Mouse (Mus musculus) kidney, postnatal 0 days (tissue): ENCODE measurements at regions not wholly inside any gene's neighbourhood (a gene's known extent, or its start where the extent isn't known, plus 50 kb on each side); places are given as distances from the start of the nearest gene placed in this dataset.
A peak's percentile ranks its signal among the peaks of the same experiment; 100 is the strongest.

Experiments used
- ATAC-seq: fragments of 200-750 bp; cut with Nextera tagmentation; replicated peaks from 2 replicates; pipeline ENCODE4 v1.8.0; 2017; ENCODE audit warnings: low read depth, moderate number of reproducible peaks, moderate TSS enrichment, moderate library complexity; ENCODE audit not compliant: low FRiP score
- DNase-seq: peaks from one replicate; pipeline ENCODE4 v3.0.0-alpha.2; 2016; ENCODE audit warnings: low spot score
- H3K27ac ChIP-seq: fragments of 300-500 bp; sonication (generic); 2 replicates; pipeline ENCODE4 v1.5.1; 2014; ENCODE audit warnings: mild to moderate bottlenecking
- H3K27me3 ChIP-seq: fragments of 300-500 bp; sonication (generic); 2 replicates; pipeline ENCODE4 v1.6.1; 2014; ENCODE audit warnings: low read length, mixed read lengths; ENCODE audit not compliant: insufficient read depth
- H3K36me3 ChIP-seq: fragments of 300-500 bp; sonication (generic); 2 replicates; pipeline ENCODE4 v1.6.1; 2014; ENCODE audit warnings: low read length, mixed read lengths; ENCODE audit not compliant: insufficient read depth
- H3K4me1 ChIP-seq: fragments of 300-500 bp; sonication (generic); replicated peaks from 2 replicates; pipeline ENCODE4 v1.6.1; 2014; ENCODE audit warnings: antibody characterized with exemption, low read length, mixed read lengths; ENCODE audit not compliant: insufficient read depth
- H3K4me2 ChIP-seq: fragments of 300-500 bp; sonication (generic); 2 replicates; pipeline ENCODE4 v1.6.1; 2014; ENCODE audit warnings: mild to moderate bottlenecking, low read length, moderate library complexity, mixed read lengths
- H3K4me3 ChIP-seq: fragments of 300-500 bp; sonication (generic); replicated peaks from 2 replicates; pipeline ENCODE4 v1.5.1; 2014; ENCODE audit warnings: low read depth, low read length
- H3K9ac ChIP-seq: fragments of 300-500 bp; sonication (generic); 2 replicates; pipeline ENCODE4 v1.6.1; 2014; ENCODE audit warnings: low read depth, low read length
- H3K9me3 ChIP-seq: fragments of 300-500 bp; sonication (generic); replicated peaks from 2 replicates; pipeline ENCODE4 v1.6.1; 2016; ENCODE audit warnings: low read length, inconsistent platforms, mixed read lengths
- CTCF ChIP-seq: IDR thresholded peaks from 2 replicates; pipeline ENCODE4 v1.5.1; 2016; ENCODE audit warnings: antibody characterized with exemption, low read depth, mild to moderate bottlenecking, moderate library complexity
- WGBS: fragments of 180-500 bp; shearing (Covaris S2); extraction: QIAGEN DNeasy Blood & Tissue Kit; methylation state at CpG from one replicate; pipeline ENCODE4 v1.1.7; 2014; 5-methylcytosine and 5-hydroxymethylcytosine counted together

DNA sequence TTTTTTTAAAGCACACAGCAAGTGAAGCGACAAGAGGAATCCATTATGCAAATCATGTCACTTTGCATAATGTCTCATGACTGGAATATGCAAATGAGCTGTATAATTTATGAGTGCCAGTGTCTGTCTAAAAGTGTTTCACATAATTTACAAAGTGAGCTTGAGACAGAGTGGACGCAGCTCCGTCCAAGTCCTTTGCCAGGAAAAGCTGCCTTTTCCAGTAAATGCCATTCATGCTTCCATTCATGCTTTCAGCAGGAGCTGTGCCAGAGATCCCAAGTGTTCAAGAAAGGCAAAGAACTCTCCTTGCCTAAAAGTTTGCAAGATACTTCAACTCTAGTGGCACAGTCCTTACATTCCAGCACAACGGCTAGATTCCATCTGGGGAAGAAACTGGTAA is 241.4 kb upstream of the Pmfbp1 start:
- ATAC-seq (no peak), DNase-seq (no peak)
- Histone ChIP-seq H3K36me3 (no peaks in the 10 kb centered on the region), H3K9me3 (no peaks in the 10 kb centered on the region), H3K9ac (no peak overlapping the region), H3K27me3 (no peaks in the 10 kb centered on the region), H3K4me1 (no peaks in the 10 kb centered on the region), H3K4me3 (no peak overlapping the region), H3K27ac (no peak overlapping the region), H3K4me2 (no peak overlapping the region)
- 65% methylated on average over 4 of the region's 4 CpGs for WGBS
- no peak for TF ChIP-seq CTCF

GRCm38 (mm10) chr8:109279129-109279528 is 214.7 kb upstream of the Pmfbp1 start:
- H3K36me3 ChIP-seq, result no peaks in the 10 kb centered on the region
- peak; percentile 74 for TF ChIP-seq CTCF
- H3K4me1 ChIP-seq, result no peaks in the 10 kb centered on the region
- no peaks in the 10 kb centered on the region for H3K27me3 ChIP-seq
- H3K4me2 ChIP-seq, result no peak overlapping the region
- no peak overlapping the region for H3K9ac ChIP-seq
- H3K27ac ChIP-seq, result no peak overlapping the region
- no peaks in the 10 kb centered on the region for H3K9me3 ChIP-seq
- ATAC-seq (no peak), DNase-seq (peak; percentile 60)
- H3K4me3 ChIP-seq, result no peak overlapping the region
- 16% methylated on average over 5 of the region's 5 CpGs for WGBS

DNA sequence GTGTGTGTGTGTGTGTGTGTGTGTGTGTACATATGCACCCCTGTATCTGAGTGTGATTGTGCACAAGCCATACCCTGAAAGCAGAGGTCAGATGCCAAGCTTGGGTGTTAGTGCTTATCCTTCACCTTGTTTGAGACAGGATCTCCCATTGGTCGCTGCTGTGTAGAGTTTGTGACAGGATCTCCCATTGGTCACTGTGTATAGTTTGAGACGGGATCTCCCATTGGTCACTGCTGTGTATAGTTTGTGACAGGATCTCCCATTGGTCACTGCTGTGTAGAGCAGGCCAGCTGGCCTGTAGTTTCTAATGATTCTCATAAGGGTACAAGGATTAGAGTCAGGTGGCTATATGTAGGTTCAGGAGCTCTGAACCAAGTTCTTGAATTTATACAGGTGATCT is 213.3 kb upstream of the Pmfbp1 start:
- Histone ChIP-seq H3K4me2 (no peak overlapping the region), H3K9ac (no peak overlapping the region), H3K4me3 (no peak overlapping the region), H3K27ac (no peak overlapping the region), H3K4me1 (no peaks in the 10 kb centered on the region), H3K9me3 (no peaks in the 10 kb centered on the region), H3K27me3 (no peaks in the 10 kb centered on the region), H3K36me3 (no peaks in the 10 kb centered on the region)
- ATAC-seq (no peak), DNase-seq (no peak)
- WGBS, result 85% methylated on average over 2 of the region's 2 CpGs
- no peak for TF ChIP-seq CTCF

- H3K4me1 ChIP-seq, result no peaks in the 10 kb centered on the region
- no peak overlapping the region for H3K4me2 ChIP-seq
- H3K27me3 ChIP-seq, result no peaks in the 10 kb centered on the region
- ATAC-seq (no peak), DNase-seq (no peak)
- no peak overlapping the region for H3K27ac ChIP-seq
- H3K36me3 ChIP-seq, result no peaks in the 10 kb centered on the region
- TF ChIP-seq CTCF, result no peak
- no peaks in the 10 kb centered on the region for H3K9me3 ChIP-seq
- WGBS, result 63% methylated on average over 10 of the region's 10 CpGs
- no peak overlapping the region for H3K9ac ChIP-seq
- no peak overlapping the region for H3K4me3 ChIP-seq
Observed at GRCm38 (mm10) chr8:109281598-109281997, 212.2 kb upstream of the Pmfbp1 start.

- no peak overlapping the region for H3K9ac ChIP-seq
- H3K4me1 ChIP-seq, result no peaks in the 10 kb centered on the region
- H3K4me3 ChIP-seq, result no peak overlapping the region
- no peaks in the 10 kb centered on the region for H3K9me3 ChIP-seq
- DNase-seq (no peak), ATAC-seq (no peak)
- no peak overlapping the region for H3K27ac ChIP-seq
- WGBS, result 59% methylated on average over 17 of the region's 17 CpGs
- H3K36me3 ChIP-seq, result no peaks in the 10 kb centered on the region
- no peaks in the 10 kb centered on the region for H3K27me3 ChIP-seq
- no peak overlapping the region for H3K4me2 ChIP-seq
- no peak for TF ChIP-seq CTCF
Observed at GRCm38 (mm10) chr8:109310670-109311386, 183.0 kb upstream of the Pmfbp1 start.

- H3K4me2 ChIP-seq, result peak overlapping the region; percentile 4; the same call in 1 of the 2 replicates
- no peak for ATAC-seq
Observed at GRCm38 (mm10) chr8:109311484-109312210, 182.2 kb upstream of the Pmfbp1 start.

More at GRCm38 (mm10) chr8:109311484-109312210, 182.2 kb upstream of the Pmfbp1 start:
- no peak overlapping the region for H3K9ac ChIP-seq
- no peak for DNase-seq
- H3K9me3 ChIP-seq, result no peaks in the 10 kb centered on the region
- 31% methylated on average over 17 of the region's 17 CpGs for WGBS
- H3K27me3 ChIP-seq, result no peaks in the 10 kb centered on the region
- H3K4me3 ChIP-seq, result no peak overlapping the region
- H3K27ac ChIP-seq, result no peak overlapping the region
- no peak for TF ChIP-seq CTCF
- no peaks in the 10 kb centered on the region for H3K4me1 ChIP-seq
- no peaks in the 10 kb centered on the region for H3K36me3 ChIP-seq
